12 mouse cellular contexts compared by ENCODE assay signal in genomic region chr8:127284462-127285216, GRCm38 (mm10).
A peak's percentile ranks its signal among the peaks of the same experiment; 100 is the strongest.
DNase-seq lines count a peak whose midpoint lies in the region; ATAC-seq and TF ChIP-seq lines count a peak whose summit lies in the region.
"Had no signal": no experiment of that assay in that cellular context is flagged by ENCODE, and none has a peak within 500 bp of the region (broad histone marks: within the 10 kb centered on the region; RNA-seq: fewer than 3 reads in every experiment).

No protein-coding gene starts in this region.

- no peaks in the 10 kb centered on the region for H3K27me3 ChIP-seq in forebrain, embryonic 12.5 days
- no peaks in the 10 kb centered on the region for H3K27me3 ChIP-seq in forebrain, embryonic 10.5 days (ENCODE audit: poor library complexity, severe bottlenecking)
- no peaks in the 10 kb centered on the region for H3K27me3 ChIP-seq in kidney, postnatal 0 days (ENCODE audit: insufficient read depth, low read length)
- no peaks in the 10 kb centered on the region for H3K27me3 ChIP-seq in neural tube, embryonic 13.5 days
- no peaks in the 10 kb centered on the region for H3K27me3 ChIP-seq in neural tube, embryonic 15.5 days (replicated peaks)
- H3K27me3 ChIP-seq: midbrain, embryonic 12.5 days had no signal

- H3K9ac ChIP-seq in forebrain, embryonic 12.5 days: no peak overlapping the region
- no peak overlapping the region for H3K9ac ChIP-seq in kidney, postnatal 0 days (ENCODE audit: low read depth, low read length)
- H3K9ac ChIP-seq in neural tube, embryonic 13.5 days: no peak overlapping the region
- H3K9ac ChIP-seq in neural tube, embryonic 15.5 days (replicated peaks): no peak overlapping the region
- H3K9ac ChIP-seq: midbrain, embryonic 12.5 days had no signal

- no peak overlapping the region for H3K4me3 ChIP-seq in forebrain, embryonic 12.5 days (replicated peaks)
- no peak overlapping the region for H3K4me3 ChIP-seq in forebrain, embryonic 10.5 days
- no peak overlapping the region for H3K4me3 ChIP-seq in kidney, postnatal 0 days (replicated peaks; ENCODE audit: low read depth, low read length)
- H3K4me3 ChIP-seq in neural tube, embryonic 13.5 days: no peak overlapping the region
- H3K4me3 ChIP-seq in neural tube, embryonic 15.5 days (replicated peaks): no peak overlapping the region
- H3K4me3 ChIP-seq: midbrain, embryonic 12.5 days had no signal

- H3K36me3 ChIP-seq in forebrain, embryonic 12.5 days (replicated peaks): no peaks in the 10 kb centered on the region
- H3K36me3 ChIP-seq in forebrain, embryonic 10.5 days (replicated peaks): peaks cover 7% of the 10 kb centered on the region; the same call in 1 of the 2 replicates
- no peaks in the 10 kb centered on the region for H3K36me3 ChIP-seq in kidney, postnatal 0 days (ENCODE audit: insufficient read depth, low read length)
- no peaks in the 10 kb centered on the region for H3K36me3 ChIP-seq in neural tube, embryonic 13.5 days
- H3K36me3 ChIP-seq in neural tube, embryonic 15.5 days: no peaks in the 10 kb centered on the region
- H3K36me3 ChIP-seq: midbrain, embryonic 12.5 days had no signal

- H3K9me3 ChIP-seq in forebrain, embryonic 12.5 days: no peaks in the 10 kb centered on the region
- peaks cover 6% of the 10 kb centered on the region for H3K9me3 ChIP-seq in forebrain, embryonic 10.5 days
- no peaks in the 10 kb centered on the region for H3K9me3 ChIP-seq in kidney, postnatal 0 days (replicated peaks; ENCODE audit: low read length)
- no peaks in the 10 kb centered on the region for H3K9me3 ChIP-seq in neural tube, embryonic 13.5 days
- no peaks in the 10 kb centered on the region for H3K9me3 ChIP-seq in neural tube, embryonic 15.5 days (replicated peaks)

- no peaks in the 10 kb centered on the region for H3K4me1 ChIP-seq in forebrain, embryonic 12.5 days
- H3K4me1 ChIP-seq in forebrain, embryonic 10.5 days: no peaks in the 10 kb centered on the region
- 0 out of 2 replicates have a peak, but pooled peaks cover 3% of the 10 kb centered on the region for H3K4me1 ChIP-seq in kidney, postnatal 0 days (replicated peaks; ENCODE audit: insufficient read depth, low read length)
- H3K4me1 ChIP-seq in neural tube, embryonic 13.5 days (replicated peaks): peaks cover 32% of the 10 kb centered on the region
- H3K4me1 ChIP-seq in neural tube, embryonic 15.5 days: peaks cover 9% of the 10 kb centered on the region

- DNase-seq in forebrain, embryonic 10.5 days (ENCODE audit: extremely low spot score, low spot score): no peak
- no peak for DNase-seq in kidney, postnatal 0 days (ENCODE audit: low spot score)
- DNase-seq in kidney, postnatal 10 days: no peak
- no peak for DNase-seq in adrenal gland, postnatal 14 days
- DNase-seq in urinary bladder, postnatal 4 days (ENCODE audit: low spot score in 2 of 2): no peak
- DNase-seq: cerebellum, adult 9-11 months; layer of hippocampus, adult 9-11 months; liver had no signal

- H3K4me2 ChIP-seq in forebrain, embryonic 12.5 days: no peak overlapping the region
- no peak overlapping the region for H3K4me2 ChIP-seq in kidney, postnatal 0 days (ENCODE audit: low read length)
- no peak overlapping the region for H3K4me2 ChIP-seq in neural tube, embryonic 13.5 days
- H3K4me2 ChIP-seq in neural tube, embryonic 15.5 days: no peak overlapping the region
- H3K4me2 ChIP-seq: midbrain, embryonic 12.5 days had no signal

- 90% methylated on average over 9 of the region's 9 CpGs for WGBS in forebrain, embryonic 12.5 days
- WGBS in forebrain, embryonic 10.5 days: 88% methylated on average over 9 of the region's 9 CpGs
- 78% methylated on average over 9 of the region's 9 CpGs for WGBS in kidney, postnatal 0 days
- 71% methylated on average over 9 of the region's 9 CpGs for WGBS in neural tube, embryonic 13.5 days
- 65% methylated on average over 9 of the region's 9 CpGs for WGBS in neural tube, embryonic 15.5 days

- H3K27ac ChIP-seq in forebrain, embryonic 12.5 days: no peak overlapping the region
- no peak overlapping the region for H3K27ac ChIP-seq in forebrain, embryonic 10.5 days
- H3K27ac ChIP-seq in kidney, postnatal 0 days: no peak overlapping the region
- H3K27ac ChIP-seq in neural tube, embryonic 13.5 days (replicated peaks): no peak overlapping the region
- H3K27ac ChIP-seq in neural tube, embryonic 15.5 days (replicated peaks): no peak overlapping the region
- H3K27ac ChIP-seq: midbrain, embryonic 12.5 days had no signal

- ATAC-seq in forebrain, embryonic 12.5 days (ENCODE audit: low FRiP score): 0 out of 2 replicates have a peak, but pooled peaks have one; percentile 45
- ATAC-seq in kidney, postnatal 0 days (replicated peaks; ENCODE audit: low FRiP score, low read depth): no peak
- ATAC-seq in neural tube, embryonic 13.5 days (ENCODE audit: low read depth): 0 out of 2 replicates have a peak, but pooled peaks have one; percentile 48
- ATAC-seq in neural tube, embryonic 15.5 days (ENCODE audit: low FRiP score): no peak

- TF ChIP-seq CTCF in kidney, postnatal 0 days (IDR thresholded peaks at IDR 0.05; ENCODE audit: low read depth): peak; percentile 53; the same call in 1 of the 2 replicates

Comparison
In these comparisons a context has a peak if more than half of its experiments do, and no peak if none do; other contexts are left out.
1. ATAC-seq: peak in forebrain, embryonic 12.5 days (single experiment) and neural tube, embryonic 13.5 days (single experiment); none in kidney, postnatal 0 days (single experiment) and neural tube, embryonic 15.5 days (single experiment).